Comparison of ENCODE assay signal across 8 mouse cellular contexts in the genomic region with DNA sequence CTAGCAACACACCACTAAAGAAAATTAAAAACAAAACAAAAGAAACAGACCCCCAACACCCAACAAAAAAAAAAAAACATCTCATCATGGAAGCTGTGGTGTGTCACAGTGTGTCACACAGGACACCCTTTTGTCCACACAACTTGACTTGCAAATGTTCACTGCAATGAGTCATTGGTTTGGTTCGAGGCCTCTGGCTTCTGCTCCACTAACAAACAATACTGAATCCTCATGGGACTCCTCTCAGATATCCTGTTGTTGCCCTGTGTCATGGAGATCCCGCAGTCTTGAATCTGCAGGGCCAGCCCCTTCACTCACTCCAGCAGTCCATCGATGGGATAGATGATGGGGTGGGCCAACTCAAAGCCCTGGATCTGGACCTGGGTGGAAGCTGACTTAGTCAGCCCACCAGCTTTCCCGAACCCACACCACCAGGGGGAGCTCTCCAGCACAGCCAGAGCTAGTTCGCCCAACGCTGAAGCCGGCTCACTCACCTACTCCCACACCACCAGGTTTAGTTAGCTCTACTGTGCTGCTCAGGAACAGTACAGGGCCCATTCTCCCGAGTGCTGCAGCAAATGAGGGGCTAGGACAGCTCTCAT. TPM values are rescaled to one million over a fixed set of nuclear protein-coding genes. Genes with fewer than 3 reads are reported as not detected.
DNase-seq lines count a peak whose midpoint lies in the region; ATAC-seq and TF ChIP-seq lines count a peak whose summit lies in the region.

No protein-coding gene starts in this region.

- 49% methylated on average over 8 of the region's 8 CpGs for WGBS in spleen, adult 2 months

- intact Hi-C loops in left cerebral cortex, adult 2 months (cut with DNase I) = loop anchor here (1.0 kb wide), 1 partner anchor 72 kb away; no protein-coding TSS in a partner anchor

- ATAC-seq in frontal cortex, adult (ENCODE audit: low TSS enrichment) = peak; percentile 85

- no peak overlapping the region for H3K27ac ChIP-seq in spleen, adult 2 months (ENCODE audit: insufficient read depth, low read length)
- no peak overlapping the region for H3K27ac ChIP-seq in left cerebral cortex, adult 2 months

- H3K4me1 ChIP-seq in spleen, adult 2 months (ENCODE audit: control insufficient read depth, insufficient read depth, insufficient read length) = no peaks in the 10 kb centered on the region

- no peaks in the 10 kb centered on the region for H3K27me3 ChIP-seq in spleen, adult 2 months (ENCODE audit: control insufficient read depth, insufficient read depth, low read length)

- DNase-seq in frontal cortex, postnatal 10 days (ENCODE audit: low spot score in 2 of 2) = no peak
- DNase-seq in spleen, adult 2 months (ENCODE audit: low read depth in 1 of 2, low spot score in 2 of 2) = peak in 1 of 2 experiments; percentile 19
- DNase-seq in spleen, adult 12 weeks (ENCODE audit: low spot score) = no peak
- peak; percentile 5 for DNase-seq in cerebellum, adult 9-10 months
- peak; percentile 51 to 73 for DNase-seq in left cerebral cortex, adult 2 months (ENCODE audit: extremely low spot score in 1 of 2, low spot score in 2 of 2)
- peak; percentile 19 for DNase-seq in retina, postnatal 1 day
- DNase-seq in urinary bladder, postnatal 25 days (ENCODE audit: low spot score) = no peak

- H3K4me3 ChIP-seq in spleen, adult 2 months (ENCODE audit: extremely low read depth, insufficient read depth, insufficient read length) = no peak overlapping the region
- H3K4me3 ChIP-seq in left cerebral cortex, adult 2 months = no peak overlapping the region

- peak; percentile 27; the same call in 1 of the 2 replicates for TF ChIP-seq CTCF in spleen, adult 2 months (IDR thresholded peaks at IDR 0.05; ENCODE audit: extremely low read depth, insufficient read depth, insufficient read length, insufficient replicate concordance)
- TF ChIP-seq CTCF in left cerebral cortex, adult 2 months (IDR thresholded peaks at IDR 0.05) = peak; percentile 64

- H3K36me3 ChIP-seq in spleen, adult 2 months (ENCODE audit: control insufficient read depth, insufficient read depth, low read length) = no peaks in the 10 kb centered on the region

- no peak for TF ChIP-seq POLR2A in spleen, adult 2 months (IDR thresholded peaks at IDR 0.05; ENCODE audit: low read depth, low read length)

RNA-seq across cellular contexts. Expression of a gene that starts 28.2 kb away (rescaled TPM):
- 11.5 and 12.2 TPM in 2 replicates for polyA plus RNA-seq in spleen, adult 2 months (2012; rRNA removed)
- total RNA-seq in left cerebral cortex, adult 2 months (2021) = 10 to 100 TPM; 65.4 to 68.6 TPM

Comparison
In these comparisons a context has a peak if more than half of its experiments do, and no peak if none do; other contexts are left out.
1. DNase-seq: peak in cerebellum, adult 9-10 months (single experiment), left cerebral cortex, adult 2 months (2 of 2) and retina, postnatal 1 day (single experiment); none in frontal cortex, postnatal 10 days (0 of 2), spleen, adult 12 weeks (single experiment) and urinary bladder, postnatal 25 days (single experiment).